Mouse (Mus musculus) heart, adult 2 months (tissue): ENCODE results near the gene Sorcs2.

Source experiments
- CTCF ChIP-seq: fragments of 200-600 bp; IDR thresholded peaks from 2 replicates; pipeline ENCODE4 v1.8.1; 2022; ENCODE audit warnings: antibody characterized with exemption, mild to moderate bottlenecking, moderate library complexity
- POLR2A ChIP-seq: fragments of 200-500 bp; IDR thresholded peaks from 2 replicates; pipeline ENCODE4 v1.6.1; 2011; ENCODE audit warnings: mild to moderate bottlenecking, low read depth, low read length, control low read depth; ENCODE audit not compliant: insufficient read depth

DNA sequence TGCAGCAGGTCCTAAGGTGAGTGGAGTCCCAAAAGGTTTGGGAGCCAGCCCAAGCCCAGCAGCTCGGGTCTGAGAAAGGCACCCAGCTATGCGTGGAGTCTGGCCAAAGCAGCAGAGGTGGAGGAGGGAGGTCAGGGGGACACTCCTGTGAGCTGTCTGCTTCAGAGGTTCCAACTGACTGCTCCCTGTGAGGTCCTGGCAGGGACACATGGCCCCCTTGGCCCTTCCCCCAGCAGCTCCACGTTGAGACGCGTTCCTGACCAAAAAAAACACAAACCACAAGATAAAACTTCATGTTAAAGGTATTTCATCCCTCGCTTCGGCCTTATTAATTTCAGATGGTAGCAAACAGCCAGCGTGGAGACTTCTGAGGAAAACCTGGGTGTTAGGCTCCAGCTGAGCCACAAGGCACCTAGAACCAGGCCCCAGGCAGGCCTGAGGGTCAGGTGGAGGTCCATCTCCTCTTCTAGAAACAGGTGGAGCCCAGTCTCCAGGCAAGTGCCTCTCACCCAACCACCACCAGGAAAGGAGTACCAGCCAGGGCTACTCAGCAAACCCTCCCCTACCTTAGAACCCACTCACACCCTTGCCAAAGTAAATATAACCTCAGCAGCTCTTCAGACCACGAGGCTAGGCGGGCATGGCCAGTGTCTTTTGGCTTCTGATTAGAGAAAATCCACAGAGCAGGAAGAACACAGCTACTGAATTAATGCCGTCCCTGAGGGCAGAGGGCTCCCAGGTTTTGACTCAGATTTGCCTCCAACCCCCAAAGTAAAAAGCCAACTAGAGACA is 104.6 kb downstream of the Sorcs2 start:
- no peak for TF ChIP-seq CTCF
- no peak for TF ChIP-seq POLR2A
